Mouse (Mus musculus) thymus, postnatal 25 days (tissue): ENCODE measurements at regions not wholly inside any gene's neighbourhood (a gene's known extent, or its start where the extent isn't known, plus 50 kb on each side); places are given as distances from the start of the nearest gene placed in this dataset.

Experiments
- DNase-seq: peaks from one replicate; pipeline ENCODE4 v3.0.0; 2022

DNA sequence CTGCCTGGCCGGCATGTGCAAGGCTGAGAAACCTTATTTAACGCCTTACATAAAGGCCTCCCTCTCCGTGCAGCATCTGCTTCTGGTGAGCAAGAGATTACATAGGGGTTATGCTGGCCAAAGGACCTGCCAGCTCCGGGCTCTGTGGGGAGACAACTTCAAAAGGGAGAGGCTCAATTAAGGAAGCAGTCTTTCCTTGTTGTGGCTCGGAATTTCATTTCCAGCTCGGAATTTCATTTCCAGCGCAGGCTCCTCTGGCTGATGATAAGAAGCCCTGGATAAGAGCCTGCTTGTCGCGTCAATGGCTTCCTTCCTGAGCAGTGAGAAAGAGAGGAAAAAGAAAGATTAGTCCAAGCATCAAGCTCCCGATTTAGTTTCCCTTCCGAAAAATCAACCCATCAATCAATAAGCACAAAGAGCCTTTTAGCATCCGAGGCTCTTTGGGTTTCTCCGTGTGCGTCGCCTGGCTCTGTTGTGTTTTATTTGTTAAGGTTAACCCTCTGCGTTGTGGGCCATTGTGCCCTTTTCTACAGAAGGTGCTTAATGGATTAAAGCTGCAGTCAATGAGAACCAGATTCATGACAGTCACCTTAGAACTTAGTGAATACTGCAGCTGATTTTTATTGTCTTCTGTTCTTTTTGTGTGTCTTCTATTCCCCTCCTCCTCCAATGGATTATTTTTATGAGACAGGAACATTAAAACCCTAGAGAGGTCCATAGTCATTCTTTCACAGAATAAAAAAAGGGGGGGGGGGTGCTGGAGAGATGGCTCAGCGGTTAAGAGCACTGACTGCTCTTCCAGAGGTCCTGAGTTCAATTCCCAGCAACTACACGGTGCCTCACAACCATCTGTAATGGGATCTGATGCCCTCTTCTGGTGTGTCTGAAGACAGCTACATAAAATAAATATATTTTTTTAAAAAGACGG lies 218.3 kb downstream of the Myo1b start:
- DNase-seq = no peak

- no peak for DNase-seq
These were observed 218.2 kb upstream of the Nabp1 start for GRCm38 (mm10) chr1:51696471-51696870.

GRCm38 (mm10) chr1:51690878-51691277 lies 212.7 kb upstream of the Nabp1 start:
- DNase-seq = no peak

- DNase-seq = no peak
These were observed 211.4 kb upstream of the Nabp1 start for GRCm38 (mm10) chr1:51689461-51690223.

- no peak for DNase-seq
These were observed 210.7 kb upstream of the Nabp1 start for GRCm38 (mm10) chr1:51688946-51689345.

GRCm38 (mm10) chr1:51688224-51688545 lies 210.0 kb upstream of the Nabp1 start:
- no peak for DNase-seq

GRCm38 (mm10) chr1:51687484-51688223 lies 209.4 kb upstream of the Nabp1 start:
- DNase-seq = no peak

- no peak for DNase-seq
These were observed 208.5 kb upstream of the Nabp1 start for GRCm38 (mm10) chr1:51686759-51687158.

- DNase-seq = no peak
These were observed 204.0 kb upstream of the Nabp1 start for GRCm38 (mm10) chr1:51682273-51682672.

GRCm38 (mm10) chr1:51681872-51682271 lies 203.6 kb upstream of the Nabp1 start:
- DNase-seq = no peak

DNA sequence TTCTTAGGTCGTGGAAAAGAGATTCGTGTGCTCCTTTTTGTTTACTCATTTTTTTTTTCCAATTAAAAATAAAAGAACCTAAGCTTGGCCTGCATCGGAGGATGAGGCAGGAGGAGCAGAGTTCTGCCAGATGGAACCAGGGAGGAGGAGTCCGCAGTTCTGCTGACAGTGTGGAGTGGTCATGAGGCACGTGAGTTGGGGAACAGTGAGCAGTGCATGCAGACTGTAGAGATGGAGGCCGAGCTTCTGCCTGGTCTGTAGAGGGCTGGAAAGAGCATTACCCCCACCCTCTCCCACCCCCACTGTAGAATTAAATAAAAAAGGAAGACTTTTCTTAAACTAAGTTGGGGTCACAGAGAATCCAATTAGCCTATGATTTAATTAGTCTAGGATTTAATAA lies 202.5 kb upstream of the Nabp1 start:
- no peak for DNase-seq

DNA sequence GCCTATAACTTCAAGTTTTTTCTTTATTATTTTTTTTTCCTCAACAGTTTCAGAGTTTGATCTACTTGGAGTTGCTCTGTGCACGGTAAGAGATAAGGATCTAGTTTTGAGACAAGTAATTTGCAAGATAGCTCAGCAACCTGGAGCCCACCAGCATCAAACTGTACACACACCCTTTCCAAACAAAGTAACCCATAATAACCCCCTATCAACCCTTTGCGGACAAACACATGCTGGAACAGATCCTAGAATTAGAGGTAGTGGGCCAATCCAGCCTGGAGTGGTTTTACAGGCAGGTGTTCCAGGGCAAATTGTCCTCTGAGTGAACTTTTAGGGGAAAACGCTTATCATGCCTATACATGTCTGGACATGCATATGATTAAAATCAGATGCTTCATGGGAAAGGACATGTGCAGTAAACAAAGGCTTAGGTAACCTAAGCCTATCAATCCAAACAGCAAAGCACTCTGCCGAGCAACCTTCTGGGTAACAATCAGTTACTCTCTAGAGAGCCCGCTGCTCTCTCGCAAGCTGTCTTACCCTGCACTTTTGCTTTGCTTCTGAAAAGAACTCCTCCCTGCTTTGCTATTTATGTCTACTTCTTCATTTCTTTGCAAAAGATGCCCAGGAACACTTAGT lies 200.2 kb upstream of the Nabp1 start:
- no peak for DNase-seq

- DNase-seq = no peak
These were observed 199.6 kb upstream of the Nabp1 start for GRCm38 (mm10) chr1:51677802-51678201.

DNA sequence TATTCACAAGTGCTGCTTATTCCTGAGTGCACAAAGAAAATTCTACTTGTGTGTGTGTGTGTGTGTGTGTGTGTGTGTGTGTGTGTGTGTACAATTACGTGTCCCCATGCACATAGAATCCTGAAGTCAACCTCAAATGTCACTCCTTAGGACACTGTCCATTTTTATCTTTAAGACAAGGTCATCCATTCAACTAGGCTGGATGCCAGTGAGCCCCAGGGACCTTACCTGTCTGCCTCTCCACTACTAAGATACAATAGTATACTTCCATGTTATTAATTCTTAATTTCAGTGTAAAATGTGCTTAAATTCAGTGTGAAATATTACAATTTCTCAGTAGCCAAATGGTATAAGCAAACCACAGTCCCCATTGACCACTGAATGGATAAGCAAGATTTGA lies 193.5 kb upstream of the Nabp1 start:
- no peak for DNase-seq

GRCm38 (mm10) chr1:51671287-51671686 lies 193.1 kb upstream of the Nabp1 start:
- DNase-seq = no peak

- DNase-seq = no peak
These were observed 191.8 kb upstream of the Nabp1 start for GRCm38 (mm10) chr1:51670009-51670408.

DNA sequence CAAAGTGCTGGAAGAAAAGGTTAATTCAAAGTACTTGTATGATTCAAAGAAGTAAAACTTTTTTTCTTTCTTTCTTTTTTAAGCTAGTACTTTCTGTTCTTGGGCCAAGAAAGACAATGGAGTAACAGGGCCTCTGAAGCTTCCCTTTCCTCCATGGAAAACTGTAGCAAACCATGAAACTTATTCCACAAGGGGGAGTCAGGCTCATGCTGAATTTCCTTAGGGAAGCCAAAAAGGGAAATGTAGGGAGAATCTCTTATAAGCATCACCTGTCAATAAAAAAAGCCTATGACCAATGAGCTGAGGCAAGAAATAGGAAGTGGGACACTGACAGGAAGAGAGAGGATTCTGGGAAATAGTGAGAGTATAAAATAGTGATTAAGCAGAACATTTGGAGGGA lies 190.7 kb upstream of the Nabp1 start:
- DNase-seq = no peak

GRCm38 (mm10) chr1:51660531-51660930 lies 182.3 kb upstream of the Nabp1 start:
- no peak for DNase-seq

GRCm38 (mm10) chr1:51657203-51657602 lies 179.0 kb upstream of the Nabp1 start:
- no peak for DNase-seq

GRCm38 (mm10) chr1:51650653-51650995 lies 172.4 kb upstream of the Nabp1 start:
- DNase-seq = no peak

DNA sequence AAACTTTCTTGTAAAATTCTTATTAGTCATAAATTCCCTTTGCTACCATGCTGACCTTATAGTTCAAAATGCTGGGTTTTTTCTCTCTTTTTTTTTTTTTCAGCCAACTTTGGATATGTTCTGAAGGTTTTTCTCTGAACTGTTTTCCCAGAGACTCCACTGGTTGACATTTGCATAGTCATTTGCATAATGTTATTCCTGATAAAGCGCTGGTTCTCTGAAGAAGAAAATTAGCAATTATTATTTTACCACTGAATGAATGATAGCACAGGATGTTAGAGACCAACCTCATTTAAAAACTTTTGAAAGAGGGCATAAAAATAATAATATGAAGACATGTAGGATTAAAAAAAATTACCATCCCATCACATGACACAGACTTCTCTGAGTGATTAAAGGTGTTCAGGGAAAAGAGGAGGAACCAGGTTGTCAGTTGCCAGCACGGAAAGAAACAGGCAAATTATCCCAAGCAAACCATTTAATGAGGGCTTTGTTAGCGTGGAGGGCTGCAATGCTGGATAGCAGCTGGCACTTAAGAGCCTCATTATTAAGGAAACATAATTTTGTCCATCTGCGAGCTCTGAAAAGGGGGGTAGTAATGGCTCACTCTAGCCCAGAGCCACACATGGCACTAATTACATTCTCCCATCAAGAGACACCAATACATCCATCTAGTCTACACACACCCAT lies 171.9 kb upstream of the Nabp1 start:
- DNase-seq = no peak

DNA sequence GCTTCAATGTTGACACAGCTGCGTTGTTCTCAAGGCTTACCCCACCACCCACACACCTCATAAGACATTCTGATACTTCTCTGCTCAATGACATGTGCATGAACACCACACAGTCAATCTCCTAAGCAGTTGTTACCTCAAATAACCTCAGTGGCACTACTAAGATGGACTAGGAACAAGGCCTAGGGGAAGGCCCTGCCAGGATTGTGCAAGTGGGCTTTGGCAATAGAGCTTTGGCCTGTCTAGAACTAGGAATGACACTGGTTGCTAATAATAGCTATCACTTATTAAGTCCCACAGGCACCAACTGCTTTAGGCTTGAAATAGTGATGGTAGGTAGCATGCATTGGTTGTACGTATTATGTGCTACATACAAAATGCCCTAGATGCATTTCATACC lies 169.7 kb upstream of the Nabp1 start:
- DNase-seq = no peak

GRCm38 (mm10) chr1:51644399-51644798 lies 166.2 kb upstream of the Nabp1 start:
- peak; percentile 79 for DNase-seq
